Mouse (Mus musculus) C2C12 (cell line): ENCODE data around the gene Zfp61.

ENCODE experiments used
- CTCF ChIP-seq: IDR thresholded peaks from one replicate; pipeline ENCODE4 v1.5.1; 2011; ENCODE audit not compliant: control insufficient read depth, insufficient read depth, insufficient read length
- FOSL1 ChIP-seq: IDR thresholded peaks from one replicate; pipeline ENCODE4 v1.8.0; 2011; ENCODE audit warnings: mild to moderate bottlenecking, low read length; ENCODE audit not compliant: poor library complexity, insufficient read depth, severe bottlenecking
- MAX ChIP-seq: IDR thresholded peaks from one replicate; pipeline ENCODE4 v1.6.1; 2011; ENCODE audit warnings: mild to moderate bottlenecking, control low read depth
- MYOG ChIP-seq: IDR thresholded peaks from one replicate; pipeline ENCODE4 v1.6.1; 2011; ENCODE audit not compliant: control insufficient read depth, insufficient read length; ENCODE audit errors: extremely low read depth
- USF1 ChIP-seq: IDR thresholded peaks from one replicate; pipeline ENCODE4 v1.6.1; 2011; ENCODE audit warnings: low read depth, mild to moderate bottlenecking, control low read depth, moderate library complexity

- TF ChIP-seq CTCF (no peak), USF1 (no peak), MYOG (no peak), MAX (no peak), FOSL1 (no peak)
These were observed 14.1 kb downstream of the Zfp61 start for GRCm38 (mm10) chr7:24286916-24287315.
